Mouse (Mus musculus) erythroid progenitor cell, adult 5-6 weeks (primary cell): ENCODE data around the gene Rgs13. TPM values are rescaled to one million over a fixed set of nuclear protein-coding genes. Genes with fewer than 3 reads are reported as not detected.
"Not testable (repeated sequence)": the region's sequence is repeated elsewhere in the genome, so short reads cannot be mapped to it uniquely, and the experiment has no call there.

Experiments used
- ATAC-seq: replicated peaks from 2 replicates; pipeline ENCODE4 v1.8.0; 2016; ENCODE audit warnings: moderate number of reproducible peaks, mild to moderate bottlenecking, moderate TSS enrichment, inconsistent platforms; ENCODE audit not compliant: poor library complexity, low FRiP score, severe bottlenecking
- total RNA-seq, 2 experiments: library from RNA; stranded (forward) in 1 of 2; stranded (reverse) in 1 of 2; fragments of 150-400 nt in 1 of 2; fragments of 186-747, 209-891 nt in 1 of 2; gene quantifications; 2 replicates each; pipeline versions ENCODE4 v1.2.3 to v1.2.4; 2015 to 2017; ENCODE audit warnings: low replicate concordance in 2 of 2

The Rgs13 gene
- total RNA-seq, 2 experiments from 2014 or later, result not detected

DNA sequence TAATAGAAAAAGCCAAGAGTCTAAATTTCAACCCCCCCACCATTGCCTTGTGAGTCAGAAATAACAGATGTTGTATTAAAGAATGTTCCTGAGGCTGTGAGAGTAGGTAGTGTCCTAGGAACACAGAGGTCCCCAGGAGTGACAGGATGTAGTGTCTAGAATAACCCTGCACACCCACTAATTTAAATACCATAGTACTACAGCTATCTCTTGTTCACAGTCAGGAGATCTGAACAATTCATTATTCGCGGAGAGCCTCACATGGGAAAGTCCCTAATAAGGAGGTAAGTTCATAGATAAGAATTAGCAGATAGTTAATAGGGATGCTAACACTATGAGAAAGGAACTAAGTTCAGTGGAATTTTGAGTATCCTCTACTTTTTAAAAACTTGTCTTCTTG, 10.9 kb downstream of the Rgs13 start:
- no peak for ATAC-seq

GRCm38 (mm10) chr1:144152526-144152925, 24.6 kb downstream of the Rgs13 start:
- no peak for ATAC-seq

- ATAC-seq, result no peak
Observed at GRCm38 (mm10) chr1:144152184-144152525, 25.0 kb downstream of the Rgs13 start.

- no peak for ATAC-seq
Observed at GRCm38 (mm10) chr1:144151401-144152183, 25.6 kb downstream of the Rgs13 start.

- ATAC-seq, result no peak
Observed at GRCm38 (mm10) chr1:144149997-144150396, 27.2 kb downstream of the Rgs13 start.

DNA sequence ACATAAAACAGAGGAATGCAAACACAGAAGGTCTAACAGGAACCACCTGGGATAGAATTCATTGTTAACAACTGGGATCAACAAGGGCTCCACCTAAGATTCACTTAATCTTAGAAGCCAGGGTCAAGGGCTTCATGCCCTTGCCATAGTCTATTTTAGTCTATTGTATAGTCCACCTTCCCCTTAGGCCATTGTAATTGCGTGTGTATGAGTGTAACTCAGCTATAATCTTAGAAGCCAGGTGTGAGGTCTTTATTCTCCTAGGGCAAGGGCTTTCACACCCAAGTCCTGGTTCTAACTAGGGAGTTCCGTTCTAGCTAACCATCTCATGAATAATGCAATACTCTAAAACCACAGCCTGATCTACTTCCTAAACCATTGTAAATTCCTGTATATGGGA, 35.8 kb downstream of the Rgs13 start:
- not testable (repeated sequence) for ATAC-seq

GRCm38 (mm10) chr1:144139847-144140246, 37.3 kb downstream of the Rgs13 start:
- no peak for ATAC-seq

- no peak for ATAC-seq
Observed at GRCm38 (mm10) chr1:144127965-144128364, 49.2 kb downstream of the Rgs13 start.

DNA sequence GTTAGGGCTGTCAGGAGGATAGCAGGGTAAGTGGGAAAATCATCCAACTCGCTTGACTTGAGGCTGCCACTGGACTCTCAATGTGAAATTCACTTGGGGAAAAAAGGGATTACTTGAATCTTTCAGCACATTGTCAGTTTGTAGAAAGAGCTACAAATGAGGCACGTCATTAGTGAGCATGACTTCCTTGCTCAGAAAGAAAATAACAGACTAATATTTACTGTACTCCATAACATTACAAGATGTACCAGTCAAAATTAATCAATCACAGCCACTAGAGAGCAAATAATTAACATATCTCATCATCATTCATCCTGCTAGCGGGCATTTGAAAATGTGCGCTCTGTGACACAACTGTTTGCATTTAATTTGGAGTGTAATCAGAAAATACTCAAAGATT, 57.1 kb downstream of the Rgs13 start:
- no peak for ATAC-seq

GRCm38 (mm10) chr1:144119456-144119855, 57.7 kb downstream of the Rgs13 start:
- no peak for ATAC-seq

- no peak for ATAC-seq
Observed at GRCm38 (mm10) chr1:144115848-144116727, 61.1 kb downstream of the Rgs13 start.

DNA sequence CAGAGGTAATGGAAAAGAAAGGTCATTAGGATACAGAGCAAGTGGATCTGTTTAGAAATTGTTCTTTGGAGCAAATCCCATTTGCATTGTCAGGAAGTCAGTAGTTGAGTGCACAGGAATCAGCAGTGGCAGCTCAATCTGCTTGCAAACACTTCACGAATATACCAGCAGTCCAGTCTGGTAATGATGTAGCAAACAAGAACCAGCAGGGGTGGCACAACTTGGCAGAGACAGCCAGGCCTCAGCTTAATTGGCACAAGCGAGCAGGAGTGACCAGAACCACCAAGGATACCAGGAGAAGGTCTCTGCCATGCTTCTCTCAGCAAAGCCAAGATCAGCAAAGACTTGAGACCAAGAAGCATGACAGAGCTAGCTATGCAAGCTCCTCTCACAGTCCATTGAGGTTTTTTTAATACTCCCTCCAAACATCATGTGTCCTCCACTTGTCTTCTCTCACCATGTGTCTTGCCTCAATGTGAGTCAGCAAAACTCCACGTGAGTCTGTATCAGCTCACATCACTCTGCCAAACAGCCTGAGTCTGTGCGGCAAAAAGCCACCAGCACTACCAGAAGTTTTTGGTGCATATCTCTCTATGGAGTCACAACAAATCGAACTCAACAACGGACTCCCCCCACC, 63.6 kb downstream of the Rgs13 start:
- ATAC-seq, result no peak; the same call in 1 of the 2 replicates

DNA sequence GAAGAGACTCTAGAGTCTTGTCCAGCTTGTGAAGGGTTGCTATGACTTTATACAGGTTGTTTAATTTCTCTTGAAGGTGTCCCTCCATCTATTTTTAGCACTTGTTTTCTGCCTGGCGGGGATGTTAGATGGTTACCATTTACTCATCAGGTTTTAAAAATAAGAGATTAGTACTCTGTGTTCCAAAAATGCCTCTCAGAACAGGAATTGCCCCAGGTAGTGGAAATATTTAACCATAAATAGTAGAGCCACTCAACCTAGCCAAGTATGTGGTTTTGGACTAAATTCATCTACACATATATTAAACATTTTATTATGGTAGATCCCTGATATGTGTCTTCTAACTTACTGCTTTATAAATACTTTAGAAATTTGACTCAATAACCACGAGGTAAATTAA, 64.2 kb downstream of the Rgs13 start:
- ATAC-seq, result no peak

DNA sequence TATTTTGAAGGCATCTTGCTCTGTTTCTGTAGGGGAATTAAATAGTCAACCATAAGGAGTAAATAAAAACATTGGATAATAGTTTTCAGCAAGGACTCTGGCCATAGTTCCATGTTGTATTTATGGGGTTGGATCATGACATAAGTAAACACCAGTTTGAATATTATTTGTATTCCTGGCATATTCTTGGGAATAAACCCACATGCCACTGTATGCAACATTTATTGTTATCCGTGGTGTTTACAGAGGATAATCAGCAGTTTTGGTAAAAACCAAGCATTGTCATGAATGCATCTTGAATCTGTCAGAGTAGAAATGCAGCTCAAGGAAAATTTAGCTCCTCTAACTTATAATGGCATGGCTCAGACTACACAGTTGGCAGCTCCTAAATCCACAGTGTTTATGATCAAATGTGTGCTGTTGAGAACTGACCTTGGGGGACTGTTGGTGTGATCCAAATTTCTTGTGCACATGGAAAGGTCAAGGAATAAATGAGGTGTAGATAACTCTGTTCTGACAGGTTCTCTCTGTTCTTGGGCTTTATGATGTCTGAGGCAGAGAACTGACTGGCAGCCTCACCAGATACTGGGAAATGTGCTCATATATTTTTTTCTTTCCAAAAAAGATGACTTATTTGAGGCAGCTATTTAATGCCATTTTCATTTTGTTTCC, 78.4 kb downstream of the Rgs13 start:
- ATAC-seq, result no peak

DNA sequence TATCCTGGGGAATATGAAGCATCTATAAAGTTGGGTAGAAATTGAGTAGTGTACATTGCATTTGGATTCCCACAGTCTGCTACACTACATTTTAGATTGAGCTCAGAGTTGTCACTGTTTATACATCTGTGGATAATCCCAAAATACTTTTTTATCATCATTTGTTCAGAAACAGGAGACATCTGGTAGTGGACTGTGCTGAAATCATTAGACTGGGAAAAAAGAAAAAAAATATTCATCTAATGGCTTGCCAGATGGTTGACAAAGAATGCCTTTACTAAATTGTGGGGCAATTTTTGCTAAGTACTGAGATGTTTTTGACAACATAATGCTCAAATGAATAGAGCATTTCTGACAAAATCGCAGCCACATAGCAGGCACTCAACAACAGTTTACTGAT, 86.8 kb downstream of the Rgs13 start:
- ATAC-seq, result no peak

Other genes starting within 250 kb of the Rgs13 start
- 56.6 and 80.5 TPM in 2 replicates for gene Rgs2, start 173.2 kb downstream of the Rgs13 start, total RNA-seq (2015; ENCODE audit: low replicate concordance)
- 12.6 and 21.3 TPM in 2 replicates for gene Rgs2, start 173.2 kb downstream of the Rgs13 start, total RNA-seq (2017; ENCODE audit: low replicate concordance)
- gene Rgs1, start 71.9 kb upstream of the Rgs13 start, total RNA-seq (2015; ENCODE audit: low replicate concordance), result 3.6 and 12.2 TPM in 2 replicates
- 5.8 and 7.2 TPM in 2 replicates for gene Rgs1, start 71.9 kb upstream of the Rgs13 start, total RNA-seq (2017; ENCODE audit: low replicate concordance)